Mouse (Mus musculus): ENCODE measurements at regions not wholly inside any gene's neighbourhood (a gene's known extent, or its start where the extent isn't known, plus 50 kb on each side); places are given as distances from the start of the nearest gene placed in this dataset.

DNA sequence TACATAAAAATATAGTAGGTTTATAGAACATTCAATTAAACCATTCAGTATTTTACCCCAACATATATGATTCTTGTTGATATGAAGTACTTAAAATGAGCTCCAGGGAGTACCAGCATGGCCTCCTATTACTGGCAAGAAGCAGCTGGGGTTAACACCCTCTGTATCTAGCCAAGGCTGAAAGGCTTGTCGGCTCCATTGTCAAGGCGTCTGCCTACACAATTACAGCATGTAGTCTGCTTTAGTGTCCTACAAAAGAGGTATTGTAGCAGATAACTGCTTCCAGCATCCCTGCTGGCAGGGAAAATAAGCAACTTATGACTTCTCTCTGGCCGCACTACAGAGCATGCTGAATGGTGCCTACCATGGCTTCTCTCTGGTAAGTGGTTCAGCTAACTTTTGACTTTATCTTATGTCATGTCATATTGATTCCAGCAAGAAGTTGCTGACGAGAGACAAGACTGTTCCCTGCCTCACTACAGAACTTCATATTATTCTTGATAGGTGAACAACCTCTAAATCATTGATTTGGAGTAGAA lies 899.6 kb upstream of the Fam98a start:
- no peaks in the 10 kb centered on the region for H3K36me3 ChIP-seq
- H3K27me3 ChIP-seq (ENCODE audit: low read depth, poor library complexity, severe bottlenecking), result peaks cover 10% of the 10 kb centered on the region; the same call in 1 of the 2 replicates
- 34% methylated on average over 4 of the region's 4 CpGs for WGBS
- no peak overlapping the region for H3K27ac ChIP-seq (replicated peaks)
- DNase-seq (ENCODE audit: low spot score), result peak; percentile 20
- no peak overlapping the region for H3K4me3 ChIP-seq
- peaks cover 4% of the 10 kb centered on the region; the same call in 1 of the 2 replicates for H3K4me1 ChIP-seq
- H3K9me3 ChIP-seq (replicated peaks), result no peaks in the 10 kb centered on the region
